Mouse (Mus musculus) myocyte (in vitro differentiated cells): ENCODE results near the gene Mgarp. TPM values are rescaled to one million over a fixed set of nuclear protein-coding genes. Genes with fewer than 3 reads are reported as not detected.

Source experiments
- H3K27me3 ChIP-seq: one replicate; pipeline ENCODE4 v1.6.1; 2011; ENCODE audit not compliant: control insufficient read depth, insufficient read depth, insufficient read length
- H3K36me3 ChIP-seq: one replicate; pipeline ENCODE4 v1.6.1; 2011; ENCODE audit not compliant: control insufficient read depth, insufficient read depth
- H3K4me2 ChIP-seq: one replicate; pipeline ENCODE4 v1.6.1; 2011; ENCODE audit warnings: low read depth, control low read depth
- H3K4me3 ChIP-seq: one replicate; pipeline ENCODE4 v1.5.1; 2011; ENCODE audit warnings: mild to moderate bottlenecking, control low read depth, moderate library complexity
- H3K79me2 ChIP-seq: one replicate; pipeline ENCODE4 v1.6.1; 2011; ENCODE audit not compliant: control insufficient read depth, insufficient read depth
- H3ac ChIP-seq: one replicate; pipeline ENCODE4 v1.6.1; 2011; ENCODE audit not compliant: control insufficient read depth, insufficient read length
- CEBPB ChIP-seq: IDR thresholded peaks from 2 replicates; pipeline ENCODE4 v1.6.1; 2011; ENCODE audit warnings: mild to moderate bottlenecking, moderate library complexity; ENCODE audit not compliant: poor library complexity, insufficient read depth, severe bottlenecking
- E2F4 ChIP-seq: IDR thresholded peaks from one replicate; pipeline ENCODE4 v1.6.1; 2011; ENCODE audit warnings: mild to moderate bottlenecking, control low read depth, moderate library complexity; ENCODE audit not compliant: insufficient read depth
- MAX ChIP-seq: IDR thresholded peaks from one replicate; pipeline ENCODE4 v1.6.1; 2011; ENCODE audit warnings: low read depth, mild to moderate bottlenecking, control low read depth
- MYOD1 ChIP-seq, 3 experiments: IDR thresholded peaks; one replicate each; pipeline ENCODE4 v1.6.1; 2011; ENCODE audit warnings: control low read depth in 2 of 3, low read depth in 2 of 3, mild to moderate bottlenecking in 2 of 3, moderate library complexity in 1 of 3; ENCODE audit not compliant: insufficient read length in 2 of 3, control insufficient read depth in 1 of 3
- MYOG ChIP-seq, 3 experiments: IDR thresholded peaks; one replicate each; pipeline ENCODE4 v1.6.1; 2011; ENCODE audit warnings: control low read depth in 2 of 3, low read depth in 2 of 3, mild to moderate bottlenecking in 2 of 3; ENCODE audit not compliant: insufficient read length in 2 of 3, control insufficient read depth in 1 of 3, insufficient read depth in 1 of 3
- POLR2A ChIP-seq: IDR thresholded peaks from one replicate; pipeline ENCODE4 v1.6.1; 2011; ENCODE audit warnings: low read depth, mild to moderate bottlenecking, control low read depth, moderate library complexity; ENCODE audit not compliant: insufficient read length
- POLR2AphosphoS2 ChIP-seq: IDR thresholded peaks from one replicate; pipeline ENCODE4 v1.6.1; 2011; ENCODE audit warnings: low read depth, control low read depth; ENCODE audit not compliant: insufficient read length
- REST ChIP-seq: IDR thresholded peaks from one replicate; pipeline ENCODE4 v1.6.1; 2011; ENCODE audit warnings: mild to moderate bottlenecking, control low read depth, moderate library complexity; ENCODE audit not compliant: insufficient read depth, insufficient read length
- SRF ChIP-seq: IDR thresholded peaks from one replicate; pipeline ENCODE4 v1.6.1; 2011; ENCODE audit warnings: low read depth; ENCODE audit not compliant: control insufficient read depth, insufficient read length
- TCF12 ChIP-seq: IDR thresholded peaks from one replicate; pipeline ENCODE4 v1.6.1; 2011; ENCODE audit warnings: mild to moderate bottlenecking, control low read depth; ENCODE audit not compliant: poor library complexity, insufficient read depth, severe bottlenecking
- TCF3 ChIP-seq: IDR thresholded peaks from one replicate; pipeline ENCODE4 v1.6.1; 2011; ENCODE audit warnings: low read depth, control low read depth; ENCODE audit not compliant: insufficient read length
- USF1 ChIP-seq: IDR thresholded peaks from one replicate; pipeline ENCODE4 v1.6.1; 2011; ENCODE audit warnings: low read depth, mild to moderate bottlenecking, control low read depth, moderate library complexity
- polyA plus RNA-seq: library from polyadenylated mRNA; unstranded; fragments of >200 nt; fragmentation: generic; extraction: Trizol; gene quantifications from one replicate; pipeline ENCODE4 v1.2.1, GENCODE M21; 2012; ENCODE audit warnings: missing spikeins

Gene Mgarp
- polyA plus RNA-seq, 1 experiment: 0.88 TPM

- Histone ChIP-seq H3K27me3 (no peaks in the 10 kb centered on the region), H3K36me3 (no peaks in the 10 kb centered on the region), H3ac (no peak overlapping the region), H3K4me3 (no peak overlapping the region), H3K79me2 (peaks cover 100% of the 10 kb centered on the region), H3K4me2 (no peak overlapping the region)
- no peak for TF ChIP-seq MYOG (IDR thresholded peaks at IDR 0.05; ENCODE audit: control insufficient read depth in 1 of 3, insufficient read depth in 1 of 3, insufficient read length in 2 of 3, low read depth in 2 of 3)
- TF ChIP-seq CEBPB: no peak
- no peak for TF ChIP-seq REST
- no peak for TF ChIP-seq MAX
- TF ChIP-seq USF1: no peak
- no peak for TF ChIP-seq TCF3
- no peak for TF ChIP-seq MYOD1 (IDR thresholded peaks at IDR 0.05; ENCODE audit: control insufficient read depth in 1 of 3, insufficient read length in 2 of 3, low read depth in 2 of 3)
- no peak for TF ChIP-seq E2F4
- no peak for TF ChIP-seq POLR2A
- no peak for TF ChIP-seq SRF
- TF ChIP-seq POLR2AphosphoS2: no peak
- no peak for TF ChIP-seq TCF12
Observed at GRCm38 (mm10) chr3:51421921-51422320, 25.4 kb upstream of the Mgarp start.

- H3K27me3 ChIP-seq: no peaks in the 10 kb centered on the region
- H3K79me2 ChIP-seq: peaks cover 64% of the 10 kb centered on the region
- peak overlapping the region; percentile 79 for H3K4me3 ChIP-seq
- H3K36me3 ChIP-seq: no peaks in the 10 kb centered on the region
- H3ac ChIP-seq: no peak overlapping the region
- H3K4me2 ChIP-seq: peak overlapping the region; percentile 67
- TF ChIP-seq TCF3 (no peak), E2F4 (no peak), MYOG (IDR thresholded peaks at IDR 0.05; ENCODE audit: control insufficient read depth in 1 of 3, insufficient read depth in 1 of 3, insufficient read length in 2 of 3, low read depth in 2 of 3) (no peak), TCF12 (no peak), POLR2A (no peak), POLR2AphosphoS2 (no peak), CEBPB (no peak), USF1 (no peak), REST (no peak), MAX (no peak), MYOD1 (IDR thresholded peaks at IDR 0.05; ENCODE audit: control insufficient read depth in 1 of 3, insufficient read length in 2 of 3, low read depth in 2 of 3) (no peak)
Observed at GRCm38 (mm10) chr3:51417966-51418365, 21.4 kb upstream of the Mgarp start.

GRCm38 (mm10) chr3:51417485-51417884 is 20.9 kb upstream of the Mgarp start:
- peak overlapping the region; percentile 67 for H3K4me2 ChIP-seq
- H3K4me3 ChIP-seq: peak overlapping the region; percentile 79
- H3K36me3 ChIP-seq: no peaks in the 10 kb centered on the region
- no peaks in the 10 kb centered on the region for H3K27me3 ChIP-seq
- H3ac ChIP-seq: peak overlapping the region; percentile 89
- TF ChIP-seq E2F4: no peak
- TF ChIP-seq MYOG (IDR thresholded peaks at IDR 0.05; ENCODE audit: control insufficient read depth in 1 of 3, insufficient read depth in 1 of 3, insufficient read length in 2 of 3, low read depth in 2 of 3): no peak
- no peak for TF ChIP-seq REST
- no peak for TF ChIP-seq SRF
- TF ChIP-seq MYOD1 (IDR thresholded peaks at IDR 0.05; ENCODE audit: control insufficient read depth in 1 of 3, insufficient read length in 2 of 3, low read depth in 2 of 3): no peak
- no peak for TF ChIP-seq TCF12
- TF ChIP-seq POLR2A: no peak
- no peak for TF ChIP-seq POLR2AphosphoS2
- no peak for TF ChIP-seq MAX
- no peak for TF ChIP-seq TCF3
- no peak for TF ChIP-seq CEBPB
- no peak for TF ChIP-seq USF1
- peaks cover 59% of the 10 kb centered on the region for H3K79me2 ChIP-seq

GRCm38 (mm10) chr3:51417135-51417458 is 20.6 kb upstream of the Mgarp start:
- Histone ChIP-seq H3K27me3 (no peaks in the 10 kb centered on the region), H3K4me2 (peak overlapping the region; percentile 67), H3K36me3 (no peaks in the 10 kb centered on the region), H3ac (peak overlapping the region; percentile 89), H3K4me3 (peak overlapping the region; percentile 79), H3K79me2 (peaks cover 55% of the 10 kb centered on the region)
- TF ChIP-seq TCF12 (no peak), USF1 (no peak), POLR2AphosphoS2 (no peak), MYOG (IDR thresholded peaks at IDR 0.05; ENCODE audit: control insufficient read depth in 1 of 3, insufficient read depth in 1 of 3, insufficient read length in 2 of 3, low read depth in 2 of 3) (no peak), TCF3 (no peak), MYOD1 (IDR thresholded peaks at IDR 0.05; ENCODE audit: control insufficient read depth in 1 of 3, insufficient read length in 2 of 3, low read depth in 2 of 3) (no peak), POLR2A (no peak), CEBPB (no peak), E2F4 (no peak), SRF (no peak), REST (no peak), MAX (no peak)
